In genomic region chr6:71934081-71934556, GRCm38 (mm10) we compare ENCODE assay signal across 8 mouse cellular contexts. TPM values are rescaled to one million over a fixed set of nuclear protein-coding genes. Genes with fewer than 3 reads are reported as not detected.
DNase-seq lines count a peak whose midpoint lies in the region; ATAC-seq and TF ChIP-seq lines count a peak whose summit lies in the region.

No protein-coding gene starts in this region.

- no peak overlapping the region for H3K9ac ChIP-seq in hindbrain, postnatal 0 days (replicated peaks; ENCODE audit: low read length)

- no peaks in the 10 kb centered on the region for H3K9me3 ChIP-seq in hindbrain, postnatal 0 days (ENCODE audit: low read length)

- TF ChIP-seq CTCF in hindbrain, postnatal 0 days (IDR thresholded peaks at IDR 0.05; ENCODE audit: low read depth) = no peak

- H3K4me1 ChIP-seq in hindbrain, postnatal 0 days (ENCODE audit: insufficient read depth, low read length) = no peaks in the 10 kb centered on the region

- DNase-seq in layer of hippocampus, adult 11-12 months (ENCODE audit: low spot score) = peak; percentile 12
- DNase-seq in layer of hippocampus, adult 9-10 months (ENCODE audit: low spot score) = no peak
- peak; percentile 91 for DNase-seq in adipocyte (ENCODE audit: low spot score)
- peak; percentile 60 for DNase-seq in gastrocnemius, postnatal 25 days
- DNase-seq in hindbrain, postnatal 0 days (ENCODE audit: low spot score) = peak; percentile 40
- DNase-seq in mesoderm, embryonic 11.5 days (ENCODE audit: low read depth, low spot score) = peak; percentile 26
- no peak for DNase-seq in spleen, postnatal 36 days (ENCODE audit: low spot score in 2 of 2)
- DNase-seq in thymus, adult 18-20 months = no peak

- H3K4me2 ChIP-seq in hindbrain, postnatal 0 days (ENCODE audit: low read depth, low read length) = no peak overlapping the region

- H3K36me3 ChIP-seq in hindbrain, postnatal 0 days (ENCODE audit: insufficient read depth, low read length) = peaks cover 54% of the 10 kb centered on the region

- ATAC-seq in hindbrain, postnatal 0 days = peak; percentile 58; the same call in 1 of the 2 replicates

- H3K27ac ChIP-seq in hindbrain, postnatal 0 days = peak overlapping the region; percentile 26; the same call in 1 of the 2 replicates

- WGBS in hindbrain, postnatal 0 days = 35% methylated on average over 2 of the region's 2 CpGs

- no peak overlapping the region for H3K4me3 ChIP-seq in hindbrain, postnatal 0 days (ENCODE audit: low read length)

- H3K27me3 ChIP-seq in hindbrain, postnatal 0 days (ENCODE audit: insufficient read depth, low read length) = no peaks in the 10 kb centered on the region

RNA-seq across cellular contexts. Expression of gene Polr1a, which starts 25.3 kb away (rescaled TPM):
- 10 to 100 TPM; 26.7 to 34.2 TPM for total RNA-seq in gastrocnemius, postnatal 25 days (2021)
- total RNA-seq in hindbrain, postnatal 0 days (2014; rRNA removed) = 22.3 and 45.4 TPM in 2 replicates
- 13.1 and 15.0 TPM in 2 replicates for polyA plus RNA-seq in hindbrain, postnatal 0 days (2015; fragmentation: Nextera tagmentation; extraction: Ambion mirVana)

RNA-seq across cellular contexts. Expression of gene Ptcd3, which starts 25.6 kb away (rescaled TPM):
- 10 to 100 TPM; 65.0 to 76.7 TPM for total RNA-seq in gastrocnemius, postnatal 25 days (2021)
- 34.3 and 38.1 TPM in 2 replicates for total RNA-seq in hindbrain, postnatal 0 days (2014; rRNA removed)
- 58.0 and 61.5 TPM in 2 replicates for polyA plus RNA-seq in hindbrain, postnatal 0 days (2015; fragmentation: Nextera tagmentation; extraction: Ambion mirVana)

Comparison
In these comparisons a context has a peak if more than half of its experiments do, and no peak if none do; other contexts are left out.
1. DNase-seq: peak in layer of hippocampus, adult 11-12 months (single experiment), adipocyte (single experiment), gastrocnemius, postnatal 25 days (single experiment), hindbrain, postnatal 0 days (single experiment) and mesoderm, embryonic 11.5 days (single experiment); none in layer of hippocampus, adult 9-10 months (single experiment), spleen, postnatal 36 days (0 of 2) and thymus, adult 18-20 months (0 of 2).